Mouse (Mus musculus) ZHBTc4 (cell line): ENCODE results near the gene Wasf3.

ENCODE experiments used
- DNase-seq: peaks from one replicate; pipeline ENCODE4 v3.0.0-alpha.2; 2011; ENCODE audit warnings: low read depth, low spot score

Gene Wasf3

GRCm38 (mm10) chr5:146384935-146385591 lies at the start of gene Wasf3:
TSS of gene Wasf3 (plus strand) at chr5:146384985.
- DNase-seq = peak; percentile 95

DNA sequence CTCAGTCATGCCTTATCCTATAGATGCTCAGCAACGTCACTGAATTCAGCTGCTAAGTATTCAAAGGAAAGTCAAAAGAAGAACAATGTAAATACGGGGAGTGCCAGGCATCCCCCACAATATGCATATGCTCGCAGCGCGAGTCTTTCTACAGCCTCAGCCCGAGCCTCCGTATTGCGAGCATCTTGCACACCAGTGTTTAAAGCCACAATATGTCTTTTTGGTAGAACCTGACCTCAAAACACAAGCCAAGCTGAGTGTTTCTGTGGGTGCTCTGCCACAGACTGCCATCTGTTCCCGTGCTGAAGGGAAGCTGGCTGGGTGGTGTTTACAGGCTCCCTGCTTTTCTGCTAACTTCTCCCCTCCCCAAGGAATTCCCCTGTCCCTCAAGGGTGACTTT lies 46.7 kb upstream of the Wasf3 start:
- DNase-seq = no peak

- no peak for DNase-seq
Observed at GRCm38 (mm10) chr5:146340037-146340436, 44.7 kb upstream of the Wasf3 start.

GRCm38 (mm10) chr5:146344911-146345686 lies 39.7 kb upstream of the Wasf3 start:
- peak; percentile 28 for DNase-seq

DNA sequence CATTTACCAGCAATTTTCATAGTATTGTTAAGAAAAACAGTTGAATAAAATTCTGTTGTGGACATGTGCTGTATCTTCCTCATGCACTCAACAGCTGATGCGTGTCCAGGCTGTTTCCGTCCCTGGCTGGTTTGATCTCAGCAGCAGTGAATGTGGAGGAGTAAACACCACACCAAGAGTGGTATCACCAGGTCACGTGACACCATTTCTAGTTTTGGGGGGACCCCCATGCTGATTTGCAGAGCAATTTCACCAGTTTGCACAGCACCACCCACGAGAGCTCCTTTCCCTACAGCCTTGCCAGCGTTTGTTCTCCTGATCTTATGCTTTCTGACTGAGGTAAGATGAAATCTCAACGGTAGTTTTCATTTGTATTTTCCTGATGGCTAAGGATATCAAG lies 37.7 kb upstream of the Wasf3 start:
- no peak for DNase-seq

- DNase-seq = no peak
Observed at GRCm38 (mm10) chr5:146349183-146349582, 35.6 kb upstream of the Wasf3 start.

DNA sequence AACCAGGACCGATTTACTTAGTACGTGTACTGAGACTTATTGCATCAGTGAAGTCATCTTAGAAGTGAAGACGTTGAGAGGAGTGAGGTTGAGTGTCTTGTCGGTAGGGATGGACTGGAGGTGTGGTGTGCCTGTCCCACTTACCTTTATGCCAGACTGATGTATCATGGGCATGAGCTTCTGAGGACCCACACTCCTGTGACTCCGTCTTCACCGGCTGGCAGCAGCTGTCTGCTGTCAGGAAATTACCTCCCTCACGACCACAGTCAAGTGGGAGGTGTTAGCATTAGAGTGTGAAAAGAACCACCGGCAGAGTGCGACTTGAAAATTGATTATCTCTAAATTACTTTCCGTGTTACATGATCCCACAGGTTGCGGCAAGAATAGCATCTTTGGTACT lies 34.0 kb upstream of the Wasf3 start:
- no peak for DNase-seq

GRCm38 (mm10) chr5:146352006-146352405 lies 32.8 kb upstream of the Wasf3 start:
- no peak for DNase-seq

DNA sequence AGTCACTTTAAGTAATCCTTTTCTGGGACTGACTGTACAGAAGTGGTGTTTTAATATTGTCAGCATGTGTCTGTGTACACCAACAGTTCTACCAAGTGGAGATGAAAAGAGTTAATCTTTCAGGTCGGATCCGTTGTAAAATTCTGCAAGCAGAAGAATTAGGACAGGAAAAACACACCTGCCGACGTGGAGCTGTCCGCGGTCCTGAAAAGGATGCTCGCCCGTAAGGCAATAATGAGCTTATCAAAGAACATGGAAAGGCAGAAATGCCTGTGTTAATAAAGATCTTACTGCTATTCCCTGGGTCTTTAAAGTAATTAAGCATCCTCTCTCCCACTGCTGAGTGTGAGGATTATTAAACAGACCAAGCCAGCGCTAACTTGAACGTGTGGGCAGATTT lies 24.4 kb upstream of the Wasf3 start:
- DNase-seq = peak; percentile 65

DNA sequence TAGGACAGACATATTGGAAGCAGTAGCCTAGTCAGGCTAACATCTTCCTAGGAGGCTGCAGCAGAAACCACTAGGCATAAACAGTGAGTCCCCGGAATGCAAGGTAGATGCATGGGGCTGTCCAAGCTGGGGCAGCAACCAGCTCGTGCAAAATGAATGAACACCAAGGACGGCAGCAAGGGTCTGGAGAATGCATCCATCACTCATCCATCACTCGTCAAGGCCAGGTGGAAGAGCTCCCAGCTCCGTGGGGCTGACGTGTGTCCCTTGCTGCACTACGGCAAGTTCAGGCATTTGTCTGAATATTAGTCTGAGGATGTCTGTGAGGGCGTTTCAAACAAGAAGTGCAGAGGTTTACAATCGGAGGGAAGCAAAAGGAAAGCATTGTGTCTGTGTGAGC lies 22.1 kb upstream of the Wasf3 start:
- no peak for DNase-seq

- no peak for DNase-seq
Observed at GRCm38 (mm10) chr5:146368356-146368755, 16.4 kb upstream of the Wasf3 start.

- DNase-seq = no peak
Observed at GRCm38 (mm10) chr5:146368971-146369370, 15.8 kb upstream of the Wasf3 start.

DNA sequence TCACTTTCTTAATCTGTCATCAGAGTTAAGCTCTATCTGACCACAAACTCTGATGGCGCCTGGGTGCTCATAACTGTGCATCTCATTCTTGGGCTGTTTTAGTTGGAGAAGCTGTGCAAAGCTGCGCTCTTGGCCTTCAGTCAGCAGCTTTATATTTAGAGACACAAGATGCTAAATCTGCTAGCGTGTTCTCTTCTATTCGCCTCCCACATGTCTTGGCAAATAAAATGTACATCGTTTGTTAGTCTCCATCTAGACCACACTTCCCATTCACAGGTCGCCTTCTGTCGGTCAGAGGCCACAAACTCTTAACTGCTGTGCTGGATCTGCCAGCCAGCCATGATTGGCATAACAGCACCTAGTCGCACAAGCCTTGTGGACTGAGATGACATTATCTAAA lies 14.0 kb upstream of the Wasf3 start:
- DNase-seq = no peak

DNA sequence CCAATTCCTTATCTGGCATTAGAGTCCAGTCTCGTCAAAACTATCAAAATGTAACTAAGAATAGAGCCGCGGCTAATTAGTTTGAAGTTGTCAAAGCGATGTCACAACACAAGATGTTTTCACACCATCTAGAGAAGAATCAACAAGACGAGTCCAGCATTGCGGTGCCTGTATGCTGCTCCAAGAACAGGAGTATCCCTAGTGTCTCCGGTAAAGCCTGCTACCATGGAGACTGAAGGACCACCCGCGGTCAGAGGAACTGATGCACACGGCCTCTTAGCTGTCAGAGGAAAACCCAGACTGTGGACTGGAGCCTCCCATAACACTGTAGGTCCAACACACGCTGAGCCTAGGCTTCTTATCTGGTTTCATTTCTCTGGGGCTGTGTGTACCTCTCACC lies 11.5 kb upstream of the Wasf3 start:
- DNase-seq = no peak

DNA sequence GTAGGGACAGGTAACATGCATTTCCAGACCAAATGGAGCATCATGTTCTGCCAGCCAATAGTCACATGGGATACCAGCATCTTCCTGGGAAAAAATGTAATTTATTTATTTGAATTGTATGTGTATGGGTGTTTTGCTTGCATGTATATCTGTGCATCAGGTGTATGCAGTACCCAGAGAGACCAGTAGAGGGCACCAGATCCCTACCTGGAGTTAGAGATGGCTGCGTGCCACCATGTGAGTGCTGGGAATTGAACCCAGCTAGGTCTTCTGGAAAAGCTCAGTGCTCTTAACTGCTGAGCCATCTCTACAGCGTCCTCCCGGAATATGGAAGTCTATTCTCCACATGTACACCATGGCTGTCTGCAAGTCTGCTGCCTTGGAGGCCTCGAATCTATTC lies 8.2 kb upstream of the Wasf3 start:
- DNase-seq = peak; percentile 76

- no peak for DNase-seq
Observed at GRCm38 (mm10) chr5:146380041-146380440, 4.7 kb upstream of the Wasf3 start.

DNA sequence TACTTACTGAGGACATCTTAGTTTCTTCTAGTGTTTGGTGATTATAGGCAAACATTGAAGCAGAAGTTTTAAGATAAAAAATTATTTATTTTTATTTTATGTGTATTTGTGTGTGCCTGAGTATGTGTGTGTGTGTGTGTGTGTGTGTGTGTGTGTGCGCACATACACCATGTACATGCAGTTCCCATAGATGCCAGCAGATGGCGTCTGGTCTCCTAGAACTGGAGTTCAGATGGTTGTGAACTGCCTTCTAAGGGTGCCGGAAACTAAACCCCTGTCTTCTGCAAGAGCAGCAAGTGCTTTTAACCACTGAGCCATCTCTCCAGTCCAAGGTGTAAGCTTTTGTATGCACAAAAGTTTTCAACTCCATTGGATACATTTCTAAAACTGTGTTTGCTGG lies 2.5 kb upstream of the Wasf3 start:
- DNase-seq = peak; percentile 80

- DNase-seq = peak; percentile 59
Observed at GRCm38 (mm10) chr5:146383401-146383800, 1.4 kb upstream of the Wasf3 start.

DNA sequence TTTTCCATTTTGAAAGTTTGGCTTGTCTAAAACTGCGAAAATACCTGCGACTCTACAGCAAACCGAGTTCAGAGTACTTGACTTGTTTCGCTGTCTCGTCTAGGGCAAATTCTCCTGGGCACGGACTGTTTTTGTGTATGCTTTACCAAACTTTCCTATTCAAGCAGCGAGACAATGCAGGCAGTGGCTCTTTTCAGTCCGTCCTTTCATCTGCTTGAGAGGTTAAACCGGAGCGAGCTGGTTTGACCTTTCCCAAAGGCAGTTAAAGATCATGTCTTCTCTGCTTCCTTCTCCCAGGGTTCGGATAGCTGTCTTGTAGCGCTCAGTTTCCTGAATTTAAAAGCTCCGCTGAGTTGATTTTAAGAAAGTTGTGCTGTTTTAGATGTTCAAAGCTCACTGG lies 1.2 kb downstream of the Wasf3 start:
- peak; percentile 90 for DNase-seq

DNA sequence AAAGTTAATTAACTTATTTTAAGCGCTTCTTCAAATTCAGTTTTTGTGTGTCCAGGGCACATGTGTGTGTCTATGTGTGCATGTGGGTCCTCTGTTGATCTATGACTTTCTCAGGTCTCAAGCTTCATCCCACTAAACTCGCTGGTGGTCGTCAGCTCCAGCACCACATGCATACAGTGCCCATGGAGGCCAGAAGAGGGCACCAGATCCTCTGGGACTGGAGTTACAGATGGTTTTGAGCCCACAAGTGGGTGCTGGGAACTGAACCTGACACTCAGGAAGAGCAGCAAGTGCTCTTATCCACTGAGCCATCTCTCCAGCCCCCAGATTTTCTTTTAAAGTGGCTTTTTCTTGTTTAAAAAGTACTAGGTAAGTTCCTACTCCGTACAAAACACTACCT lies 2.1 kb downstream of the Wasf3 start:
- peak; percentile 52 for DNase-seq

- no peak for DNase-seq
Observed at GRCm38 (mm10) chr5:146394563-146394962, 9.8 kb downstream of the Wasf3 start.

- no peak for DNase-seq
Observed at GRCm38 (mm10) chr5:146397253-146397652, 12.5 kb downstream of the Wasf3 start.

GRCm38 (mm10) chr5:146398386-146399115 lies 13.8 kb downstream of the Wasf3 start:
- DNase-seq = no peak
